Mouse (Mus musculus): ENCODE results near the gene Ptk6. TPM values are rescaled to one million over a fixed set of nuclear protein-coding genes. Genes with fewer than 3 reads are reported as not detected.

The Ptk6 gene
- total and polyA plus RNA-seq, 2 experiments from 2014 or later, result not detected

- Histone ChIP-seq H3K4me2 (ENCODE audit: low read depth) (peak within 1 kb of the TSS; percentile 51), H3K9me3 (ENCODE audit: low read length) (no peaks in the 10 kb centered on the region), H3K9ac (no peak within 1 kb of the TSS), H3K36me3 (ENCODE audit: insufficient read depth) (no peaks in the 10 kb centered on the region), H3K4me3 (ENCODE audit: low read depth, low read length) (peak within 1 kb of the TSS; percentile 19; the same call in 1 of the 2 replicates), H3K27me3 (ENCODE audit: insufficient read depth, low read length) (no peaks in the 10 kb centered on the region; the same call in 1 of the 2 replicates), H3K27ac (ENCODE audit: low read depth, low read length) (no peak within 1 kb of the TSS; the same call in 1 of the 2 replicates), H3K4me1 (ENCODE audit: insufficient read depth) (peaks cover 9% of the 10 kb centered on the region; the same call in 1 of the 2 replicates)
- DNase-seq (peak; percentile 68), ATAC-seq (peak; percentile 94)
- TF ChIP-seq CTCF (IDR thresholded peaks at IDR 0.05; ENCODE audit: low read depth), result no peak
- WGBS, result 3% methylated on average over 25 of the region's 25 CpGs
Measured at GRCm38 (mm10) chr2:181219538-181220216, 17.1 kb upstream of the Ptk6 start, which contains the start of gene Fndc11. TSS of gene Fndc11 (plus strand) at chr2:181220013.

- no peak overlapping the region for H3K27ac ChIP-seq (ENCODE audit: low read depth, low read length)
- DNase-seq (no peak), ATAC-seq (no peak)
- H3K9me3 ChIP-seq (ENCODE audit: low read length), result no peaks in the 10 kb centered on the region
- H3K36me3 ChIP-seq (ENCODE audit: insufficient read depth), result no peaks in the 10 kb centered on the region
- H3K9ac ChIP-seq, result no peak overlapping the region
- no peak overlapping the region for H3K4me2 ChIP-seq (ENCODE audit: low read depth)
- H3K4me1 ChIP-seq (ENCODE audit: insufficient read depth), result peaks cover 9% of the 10 kb centered on the region; the same call in 1 of the 2 replicates
- WGBS, result 76% methylated on average over 5 of the region's 5 CpGs
- no peaks in the 10 kb centered on the region; the same call in none of the 2 replicates for H3K27me3 ChIP-seq (ENCODE audit: insufficient read depth, low read length)
- H3K4me3 ChIP-seq (ENCODE audit: low read depth, low read length), result no peak overlapping the region
- TF ChIP-seq CTCF (IDR thresholded peaks at IDR 0.05; ENCODE audit: low read depth), result no peak
Measured at GRCm38 (mm10) chr2:181218881-181219485, 16.4 kb upstream of the Ptk6 start.

GRCm38 (mm10) chr2:181216037-181216436 is 13.4 kb upstream of the Ptk6 start:
- Histone ChIP-seq H3K4me3 (ENCODE audit: low read depth, low read length) (no peak overlapping the region), H3K36me3 (ENCODE audit: insufficient read depth) (no peaks in the 10 kb centered on the region), H3K4me2 (ENCODE audit: low read depth) (no peak overlapping the region), H3K9ac (no peak overlapping the region), H3K9me3 (ENCODE audit: low read length) (no peaks in the 10 kb centered on the region), H3K4me1 (ENCODE audit: insufficient read depth) (peaks cover 9% of the 10 kb centered on the region; the same call in 1 of the 2 replicates), H3K27ac (ENCODE audit: low read depth, low read length) (no peak overlapping the region), H3K27me3 (ENCODE audit: insufficient read depth, low read length) (peaks cover 14% of the 10 kb centered on the region)
- no peak for TF ChIP-seq CTCF (IDR thresholded peaks at IDR 0.05; ENCODE audit: low read depth)
- ATAC-seq (no peak), DNase-seq (no peak)
- WGBS, result 92% methylated on average over 6 of the region's 6 CpGs

GRCm38 (mm10) chr2:181213021-181213445 is 10.4 kb upstream of the Ptk6 start, which contains the start of gene Srms:
TSS of gene Srms (minus strand) at chr2:181213185.
- peak within 1 kb of the TSS; percentile 16 for H3K4me3 ChIP-seq (ENCODE audit: low read depth, low read length)
- TF ChIP-seq CTCF (IDR thresholded peaks at IDR 0.05; ENCODE audit: low read depth), result no peak
- H3K4me1 ChIP-seq (ENCODE audit: insufficient read depth), result no peaks in the 10 kb centered on the region
- WGBS, result 2% methylated on average over 17 of the region's 17 CpGs
- H3K27me3 ChIP-seq (ENCODE audit: insufficient read depth, low read length), result peaks cover 14% of the 10 kb centered on the region
- H3K27ac ChIP-seq (ENCODE audit: low read depth, low read length), result no peak within 1 kb of the TSS
- H3K9me3 ChIP-seq (ENCODE audit: low read length), result no peaks in the 10 kb centered on the region
- H3K9ac ChIP-seq, result 0 out of 2 replicates have a peak within 1 kb of the TSS, but pooled peaks have one; percentile 2
- ATAC-seq (no peak), DNase-seq (no peak)
- peak within 1 kb of the TSS; percentile 47 for H3K4me2 ChIP-seq (ENCODE audit: low read depth)
- H3K36me3 ChIP-seq (ENCODE audit: insufficient read depth), result no peaks in the 10 kb centered on the region

GRCm38 (mm10) chr2:181212389-181213020 is 9.9 kb upstream of the Ptk6 start:
- 3% methylated on average over 34 of the region's 34 CpGs for WGBS
- H3K9ac ChIP-seq, result 0 out of 2 replicates have a peak overlapping the region, but pooled peaks have one; percentile 2
- TF ChIP-seq CTCF (IDR thresholded peaks at IDR 0.05; ENCODE audit: low read depth), result no peak
- H3K36me3 ChIP-seq (ENCODE audit: insufficient read depth), result no peaks in the 10 kb centered on the region
- no peak for DNase-seq
- H3K9me3 ChIP-seq (ENCODE audit: low read length), result no peaks in the 10 kb centered on the region
- ATAC-seq, result no peak
- peak overlapping the region; percentile 47 for H3K4me2 ChIP-seq (ENCODE audit: low read depth)
- peak overlapping the region; percentile 16 for H3K4me3 ChIP-seq (ENCODE audit: low read depth, low read length)
- no peak overlapping the region for H3K27ac ChIP-seq (ENCODE audit: low read depth, low read length)
- no peaks in the 10 kb centered on the region for H3K4me1 ChIP-seq (ENCODE audit: insufficient read depth)
- peaks cover 14% of the 10 kb centered on the region for H3K27me3 ChIP-seq (ENCODE audit: insufficient read depth, low read length)

- no peak for ATAC-seq
- no peaks in the 10 kb centered on the region for H3K27me3 ChIP-seq (ENCODE audit: insufficient read depth, low read length)
- no peak overlapping the region for H3K27ac ChIP-seq (ENCODE audit: low read depth, low read length)
- no peaks in the 10 kb centered on the region for H3K9me3 ChIP-seq (ENCODE audit: low read length)
- no peak for TF ChIP-seq CTCF (IDR thresholded peaks at IDR 0.05; ENCODE audit: low read depth)
- H3K4me1 ChIP-seq (ENCODE audit: insufficient read depth), result no peaks in the 10 kb centered on the region
- H3K36me3 ChIP-seq (ENCODE audit: insufficient read depth), result no peaks in the 10 kb centered on the region
- DNase-seq, result no peak
- H3K4me3 ChIP-seq (ENCODE audit: low read depth, low read length), result no peak overlapping the region
- no peak overlapping the region for H3K4me2 ChIP-seq (ENCODE audit: low read depth)
- 83% methylated on average over 9 of the region's 9 CpGs for WGBS
- no peak overlapping the region for H3K9ac ChIP-seq
Measured at GRCm38 (mm10) chr2:181206118-181206517, 3.5 kb upstream of the Ptk6 start.
